ENCODE assay signal across 23 mouse cellular contexts in the genomic region with DNA sequence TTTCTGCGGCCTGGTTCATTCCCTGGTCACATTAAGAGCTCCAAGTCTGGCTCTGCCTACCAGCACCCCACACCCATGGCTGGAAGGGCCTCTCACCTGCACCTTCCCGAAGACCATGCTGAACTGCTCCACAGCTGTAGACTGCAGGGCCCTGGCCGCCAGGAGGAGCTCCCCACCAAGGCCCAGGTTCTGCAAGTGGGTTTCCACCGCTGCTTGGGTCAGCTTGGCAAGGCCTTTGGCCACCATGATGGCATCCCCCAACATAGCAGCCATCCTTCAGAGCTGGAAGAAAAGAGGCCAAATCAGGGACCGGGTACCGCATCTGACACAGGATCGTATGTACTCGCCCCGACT. TPM values are rescaled to one million over a fixed set of nuclear protein-coding genes. Genes with fewer than 3 reads are reported as not detected.
DNase-seq lines count a peak whose midpoint lies in the region; ATAC-seq and TF ChIP-seq lines count a peak whose summit lies in the region.
"Had no signal": no experiment of that assay in that cellular context is flagged by ENCODE, and none has a peak within 500 bp of the region (broad histone marks: within the 10 kb centered on the region; RNA-seq: fewer than 3 reads in every experiment).

No protein-coding gene starts in this region.

- peak overlapping the region; percentile 60 for H3K27ac ChIP-seq in heart, adult 2 months
- no peak overlapping the region for H3K27ac ChIP-seq in lung, embryonic 14.5 days (ENCODE audit: low read depth)
- 0 out of 2 replicates have a peak overlapping the region, but pooled peaks have one; percentile 4 for H3K27ac ChIP-seq in small intestine, adult 2 months (ENCODE audit: insufficient read depth, low read depth, low read length)
- H3K27ac ChIP-seq: embryonic facial prominence, embryonic 10.5 days; forebrain, embryonic 12.5 days; hindbrain, embryonic 13.5 days; limb, embryonic 15.5 days; midbrain, embryonic 12.5 days had no signal

- 0 out of 2 replicates have a peak, but pooled peaks have one; percentile 3 for TF ChIP-seq EP300 in heart, adult 2 months (IDR thresholded peaks at IDR 0.05; ENCODE audit: insufficient read depth, low read depth, low read length)

- intact Hi-C loops in heart, adult 2 months (cut with DNase I) = no loop called here
- intact Hi-C loops in heart, postnatal 14 days (cut with DNase I) = no loop called here
- intact Hi-C loops in left cerebral cortex, postnatal 36 days (cut with DNase I) = no loop called here

- TF ChIP-seq CTCF in heart, adult 2 months (IDR thresholded peaks at IDR 0.05) = peak; percentile 30
- TF ChIP-seq CTCF in lung, embryonic 14.5 days (IDR thresholded peaks at IDR 0.05; ENCODE audit: low read depth) = peak; percentile 30; the same call in 1 of the 2 replicates
- TF ChIP-seq CTCF in small intestine, adult 2 months (IDR thresholded peaks at IDR 0.05; ENCODE audit: extremely low read depth, insufficient read length, insufficient replicate concordance, low read depth, low read length) = no peak

- H3K9me3 ChIP-seq in lung, embryonic 14.5 days (ENCODE audit: low read depth, low read length) = no peaks in the 10 kb centered on the region
- H3K9me3 ChIP-seq: embryonic facial prominence, embryonic 10.5 days; forebrain, embryonic 12.5 days; hindbrain, embryonic 13.5 days; kidney, embryonic 15.5 days; limb, embryonic 15.5 days; midbrain, embryonic 12.5 days had no signal

- DNase-seq in heart, adult 2 months = no peak
- no peak for DNase-seq in heart, postnatal 14 days
- DNase-seq in lung, embryonic 14.5 days = no peak
- no peak for DNase-seq in lung, postnatal 10 days
- peak; percentile 27 for DNase-seq in ZHBTc4 (ENCODE audit: low read depth, low spot score)
- DNase-seq in left cerebral cortex, postnatal 36 days (ENCODE audit: low spot score in 2 of 2) = no peak
- DNase-seq: adrenal gland, postnatal 36 days; B cell, adult 2 months; cerebellum, adult 11-12 months; cerebellum, postnatal 36 days; gastrocnemius, postnatal 14 days; layer of hippocampus, postnatal 36 days; lung, postnatal 4 days; thymus, postnatal 14 days had no signal

- H3K27me3 ChIP-seq in heart, adult 2 months (ENCODE audit: control insufficient read depth, insufficient read depth, low read length) = no peaks in the 10 kb centered on the region
- H3K27me3 ChIP-seq in lung, embryonic 14.5 days (ENCODE audit: insufficient read depth, low read length) = no peaks in the 10 kb centered on the region
- no peaks in the 10 kb centered on the region for H3K27me3 ChIP-seq in small intestine, adult 2 months (ENCODE audit: control insufficient read depth, insufficient read depth, low read length)
- H3K27me3 ChIP-seq: forebrain, embryonic 12.5 days; hindbrain, embryonic 13.5 days; kidney, embryonic 15.5 days; limb, embryonic 15.5 days; midbrain, embryonic 12.5 days had no signal

- no peak for TF ChIP-seq POLR2A in heart, adult 2 months (IDR thresholded peaks at IDR 0.05; ENCODE audit: insufficient read depth, low read depth, low read length)
- TF ChIP-seq POLR2A in small intestine, adult 2 months (IDR thresholded peaks at IDR 0.05; ENCODE audit: low read depth, low read length) = no peak

- no peak overlapping the region for H3K4me2 ChIP-seq in lung, embryonic 14.5 days
- H3K4me2 ChIP-seq: forebrain, embryonic 12.5 days; hindbrain, embryonic 13.5 days; kidney, embryonic 15.5 days; limb, embryonic 15.5 days; midbrain, embryonic 12.5 days had no signal

- no peaks in the 10 kb centered on the region; the same call in 1 of the 2 replicates for H3K79me2 ChIP-seq in heart, adult 2 months (replicated peaks; ENCODE audit: control insufficient read depth, insufficient read depth, low read length)

- 67% methylated on average over 9 of the region's 9 CpGs for WGBS in heart, adult 2 months
- WGBS in lung, embryonic 14.5 days = 76% methylated on average over 9 of the region's 9 CpGs
- 76% methylated on average over 9 of the region's 9 CpGs for WGBS in small intestine, adult 2 months

- ATAC-seq in lung, embryonic 14.5 days (ENCODE audit: insufficient read depth) = no peak
- no peak for ATAC-seq in erythroblast, adult 5-6 weeks (replicated peaks; ENCODE audit: low FRiP score, poor library complexity, severe bottlenecking)
- ATAC-seq: inflammation-experienced regulatory T-cells, adult 6 months had no signal

- peak overlapping the region; percentile 33 for H3K9ac ChIP-seq in heart, adult 2 months (ENCODE audit: low read depth, low read length)
- H3K9ac ChIP-seq in lung, embryonic 14.5 days = no peak overlapping the region
- H3K9ac ChIP-seq: forebrain, embryonic 12.5 days; hindbrain, embryonic 13.5 days; kidney, embryonic 15.5 days; limb, embryonic 15.5 days; midbrain, embryonic 12.5 days had no signal

- H3K4me3 ChIP-seq in heart, adult 2 months = no peak overlapping the region
- no peak overlapping the region for H3K4me3 ChIP-seq in lung, embryonic 14.5 days (ENCODE audit: low read depth, low read length)
- H3K4me3 ChIP-seq in small intestine, adult 2 months (ENCODE audit: low read depth, low read length) = no peak overlapping the region
- H3K4me3 ChIP-seq: embryonic facial prominence, embryonic 10.5 days; forebrain, embryonic 12.5 days; hindbrain, embryonic 13.5 days; kidney, embryonic 15.5 days; limb, embryonic 15.5 days; midbrain, embryonic 12.5 days had no signal

- peaks cover 12% of the 10 kb centered on the region; the same call in 1 of the 2 replicates for H3K4me1 ChIP-seq in heart, adult 2 months (ENCODE audit: control insufficient read depth, insufficient read depth, low read length)
- no peaks in the 10 kb centered on the region for H3K4me1 ChIP-seq in lung, embryonic 14.5 days (ENCODE audit: insufficient read depth)
- H3K4me1 ChIP-seq in small intestine, adult 2 months (ENCODE audit: control insufficient read depth, insufficient read depth, insufficient read length, low read length) = peaks cover 42% of the 10 kb centered on the region
- H3K4me1 ChIP-seq: embryonic facial prominence, embryonic 10.5 days; forebrain, embryonic 12.5 days; hindbrain, embryonic 13.5 days; limb, embryonic 15.5 days; midbrain, embryonic 12.5 days had no signal

- H3K36me3 ChIP-seq in heart, adult 2 months (ENCODE audit: control insufficient read depth, insufficient read depth, low read length) = no peaks in the 10 kb centered on the region; the same call in 1 of the 2 replicates
- no peaks in the 10 kb centered on the region for H3K36me3 ChIP-seq in lung, embryonic 14.5 days (ENCODE audit: insufficient read depth)
- H3K36me3 ChIP-seq in small intestine, adult 2 months (ENCODE audit: control insufficient read depth, insufficient read depth, low read length) = 0 out of 2 replicates have a peak, but pooled peaks cover 2% of the 10 kb centered on the region
- H3K36me3 ChIP-seq: embryonic facial prominence, embryonic 10.5 days; forebrain, embryonic 12.5 days; hindbrain, embryonic 13.5 days; kidney, embryonic 15.5 days; limb, embryonic 15.5 days; midbrain, embryonic 12.5 days had no signal

RNA-seq across cellular contexts. Expression of gene Coq8a, which starts 17.5 kb away (rescaled TPM):
- 100 to 1,000 TPM; 783 to 919 TPM for total RNA-seq in heart, adult 2 months (2021)
- 468 and 899 TPM in 2 replicates for polyA plus RNA-seq in heart, adult 2 months (2012; rRNA removed)
- 100 to 1,000 TPM; 741 to 790 TPM for total RNA-seq in heart, postnatal 14 days (2021)
- polyA plus RNA-seq in lung, embryonic 14.5 days (2014; fragmentation: Nextera tagmentation; extraction: Ambion mirVana) = 4.5 and 5.2 TPM in 2 replicates
- 7.4 and 13.2 TPM in 2 replicates for polyA plus RNA-seq in small intestine, adult 2 months (2012; rRNA removed)
- 7.3 TPM in 1 of 2 replicates, not detected in the other for total RNA-seq in erythroblast, adult 5-6 weeks (2015; ENCODE audit: low replicate concordance)
- 2.0 TPM in 1 of 2 replicates, not detected in the other for total RNA-seq in erythroblast, adult 5-6 weeks (2017; ENCODE audit: low replicate concordance)
- total RNA-seq in left cerebral cortex, postnatal 36 days (2021) = 10 to 100 TPM; 40.5 to 58.9 TPM

Comparison
In these comparisons a context has a peak if more than half of its experiments do, and no peak if none do; other contexts are left out.
1. RNA of gene Coq8a, which starts 17.5 kb away (total RNA-seq): 783 to 919 TPM in heart, adult 2 months, 741 to 790 TPM in heart, postnatal 14 days and 40.5 to 58.9 TPM in left cerebral cortex, postnatal 36 days; 2.0 to 7.3 TPM in erythroblast, adult 5-6 weeks; every median in the first group is over 4 times any median in the second.